Mouse (Mus musculus) yolk sac, embryonic 10.5 days (tissue): ENCODE results near the gene Utp4.
"Not testable (repeated sequence)": the region's sequence is repeated elsewhere in the genome, so short reads cannot be mapped to it uniquely, and the experiment has no call there.

ENCODE experiments used
- DNase-seq: peaks from one replicate; pipeline ENCODE4 v3.0.0-alpha.2; 2017; ENCODE audit warnings: low spot score

Utp4 gene

GRCm38 (mm10) chr8:106905727-106906480, 12.5 kb downstream of the Utp4 start:
- no peak for DNase-seq

- no peak for DNase-seq
Observed at GRCm38 (mm10) chr8:106906635-106907034, 13.2 kb downstream of the Utp4 start.

GRCm38 (mm10) chr8:106907450-106907849, 14.0 kb downstream of the Utp4 start:
- no peak for DNase-seq

- DNase-seq: no peak
Observed at GRCm38 (mm10) chr8:106908291-106908690, 14.9 kb downstream of the Utp4 start.

- DNase-seq: no peak
Observed at GRCm38 (mm10) chr8:106913631-106914030, 20.2 kb downstream of the Utp4 start.

- DNase-seq: no peak
Observed at GRCm38 (mm10) chr8:106919721-106920394, 26.4 kb downstream of the Utp4 start.

GRCm38 (mm10) chr8:106920395-106920741, 26.9 kb downstream of the Utp4 start:
- DNase-seq: no peak

GRCm38 (mm10) chr8:106924057-106924456, 30.6 kb downstream of the Utp4 start:
- no peak for DNase-seq

GRCm38 (mm10) chr8:106924904-106925349, 31.5 kb downstream of the Utp4 start:
- no peak for DNase-seq

- no peak for DNase-seq
Observed at GRCm38 (mm10) chr8:106925446-106925845, 32.0 kb downstream of the Utp4 start.

- no peak for DNase-seq
Observed at GRCm38 (mm10) chr8:106927247-106927646, 33.8 kb downstream of the Utp4 start.

GRCm38 (mm10) chr8:106928182-106928581, 34.7 kb downstream of the Utp4 start:
- DNase-seq: not testable (repeated sequence)

GRCm38 (mm10) chr8:106929155-106929913, 35.9 kb downstream of the Utp4 start:
- no peak for DNase-seq

- DNase-seq: no peak
Observed at GRCm38 (mm10) chr8:106929921-106930320, 36.5 kb downstream of the Utp4 start.

GRCm38 (mm10) chr8:106932376-106933065, 39.1 kb downstream of the Utp4 start:
- DNase-seq: no peak

GRCm38 (mm10) chr8:106933506-106934143, 40.2 kb downstream of the Utp4 start:
- no peak for DNase-seq

- no peak for DNase-seq
Observed at GRCm38 (mm10) chr8:106934226-106934977, 41.0 kb downstream of the Utp4 start.

- peak; percentile 96 for DNase-seq
Observed at GRCm38 (mm10) chr8:106935324-106935869, 42.0 kb downstream of the Utp4 start, which contains the start of gene Sntb2. Gene Sntb2, plus strand, starts transcription at chr8:106935750.

- peak; percentile 64 for DNase-seq
Observed at GRCm38 (mm10) chr8:106935899-106936477, 42.6 kb downstream of the Utp4 start.

- DNase-seq: no peak
Observed at GRCm38 (mm10) chr8:106936478-106937051, 43.1 kb downstream of the Utp4 start.
